In the genomic region with DNA sequence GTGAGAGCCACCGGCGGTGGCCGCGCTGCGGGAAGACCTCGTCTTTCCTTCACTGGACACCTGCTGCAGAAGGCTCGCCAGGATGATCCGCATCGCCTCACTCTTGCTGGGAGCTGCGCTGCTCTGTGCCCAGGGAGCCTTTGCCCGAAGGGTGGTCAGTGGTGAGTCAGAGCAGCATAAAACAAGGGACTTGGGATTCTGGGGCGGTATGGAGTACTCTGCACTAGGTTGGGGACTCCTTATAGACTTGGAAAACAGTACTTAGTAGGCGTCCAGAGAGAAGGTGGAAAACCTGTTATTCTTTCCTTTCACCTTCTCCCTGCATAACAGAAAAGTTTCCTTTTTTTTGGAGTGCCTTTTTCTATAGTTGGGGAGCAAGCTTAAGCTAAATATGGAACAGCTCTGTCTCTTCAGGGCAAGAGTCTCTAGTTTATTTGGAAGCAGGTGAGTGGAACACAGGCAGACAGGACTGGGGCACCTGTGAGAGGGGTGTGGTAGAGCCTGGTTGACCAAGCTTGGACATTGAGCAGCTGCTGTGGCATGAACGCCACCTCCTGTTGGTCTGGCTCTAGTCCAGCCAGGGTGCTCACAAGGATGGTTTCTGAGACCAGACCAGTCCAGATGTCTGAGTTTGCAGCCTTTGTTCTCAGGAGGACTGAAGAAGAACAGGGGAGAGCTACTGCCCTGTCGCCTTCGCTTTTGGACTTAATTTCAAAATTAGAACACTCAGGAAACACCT, we compare ENCODE assay signal across 9 mouse cellular contexts. TPM values are rescaled to one million over a fixed set of nuclear protein-coding genes. Genes with fewer than 3 reads are reported as not detected.
DNase-seq lines count a peak whose midpoint lies in the region; ATAC-seq and TF ChIP-seq lines count a peak whose summit lies in the region.
"Had no signal": no experiment of that assay in that cellular context is flagged by ENCODE, and none has a peak within 500 bp of the region (broad histone marks: within the 10 kb centered on the region; RNA-seq: fewer than 3 reads in every experiment).

No protein-coding gene starts in this region.

- no peak overlapping the region for H3K27ac ChIP-seq in lung, postnatal 0 days (ENCODE audit: low read length)
- H3K27ac ChIP-seq in liver, embryonic 12.5 days: no peak overlapping the region
- no peak overlapping the region for H3K27ac ChIP-seq in stomach, embryonic 16.5 days (ENCODE audit: low read length)

- TF ChIP-seq CTCF in lung, postnatal 0 days (IDR thresholded peaks at IDR 0.05): no peak

- no peak overlapping the region for H3K9ac ChIP-seq in lung, postnatal 0 days (replicated peaks; ENCODE audit: low read depth)
- H3K9ac ChIP-seq in liver, embryonic 12.5 days: no peak overlapping the region
- H3K9ac ChIP-seq in stomach, embryonic 16.5 days (ENCODE audit: low read length): peak overlapping the region; percentile 67

- 10% methylated on average over 16 of the region's 16 CpGs for WGBS in lung, postnatal 0 days
- WGBS in liver, embryonic 12.5 days (ENCODE audit: insufficient replicate concordance): 14% methylated on average over 16 of the region's 16 CpGs
- WGBS in stomach, embryonic 16.5 days: 10% methylated on average over 16 of the region's 16 CpGs

- peaks cover 3% of the 10 kb centered on the region; the same call in 1 of the 2 replicates for H3K4me1 ChIP-seq in lung, postnatal 0 days (ENCODE audit: insufficient read depth, low read depth, low read length)
- H3K4me1 ChIP-seq in liver, embryonic 12.5 days: no peaks in the 10 kb centered on the region
- H3K4me1 ChIP-seq in stomach, embryonic 16.5 days (ENCODE audit: control insufficient read depth, insufficient read depth, low read length): 0 out of 2 replicates have a peak, but pooled peaks cover 2% of the 10 kb centered on the region

- ATAC-seq in lung, postnatal 0 days: peak; percentile 37; the same call in 1 of the 2 replicates
- no peak for ATAC-seq in liver, embryonic 12.5 days
- ATAC-seq in stomach, embryonic 16.5 days (ENCODE audit: insufficient read depth, low FRiP score): peak; percentile 47

- H3K36me3 ChIP-seq in lung, postnatal 0 days (ENCODE audit: insufficient read depth, low read length): no peaks in the 10 kb centered on the region
- H3K36me3 ChIP-seq in liver, embryonic 12.5 days: no peaks in the 10 kb centered on the region
- H3K36me3 ChIP-seq in stomach, embryonic 16.5 days (ENCODE audit: control insufficient read depth, insufficient read depth, low read length): no peaks in the 10 kb centered on the region

- peak overlapping the region; percentile 27 for H3K4me3 ChIP-seq in lung, postnatal 0 days (ENCODE audit: low read depth, low read length)
- peak overlapping the region; percentile 11; the same call in 1 of the 2 replicates for H3K4me3 ChIP-seq in liver, embryonic 12.5 days
- H3K4me3 ChIP-seq in stomach, embryonic 16.5 days (replicated peaks; ENCODE audit: low read length): peak overlapping the region; percentile 55

- H3K9me3 ChIP-seq in lung, postnatal 0 days (ENCODE audit: low read length): no peaks in the 10 kb centered on the region
- H3K9me3 ChIP-seq in liver, embryonic 12.5 days (replicated peaks): no peaks in the 10 kb centered on the region
- no peaks in the 10 kb centered on the region for H3K9me3 ChIP-seq in stomach, embryonic 16.5 days (replicated peaks; ENCODE audit: control insufficient read depth, low read length)

- H3K27me3 ChIP-seq in lung, postnatal 0 days (replicated peaks; ENCODE audit: insufficient read depth, low read length): no peaks in the 10 kb centered on the region
- peaks cover 6% of the 10 kb centered on the region; the same call in 1 of the 2 replicates for H3K27me3 ChIP-seq in liver, embryonic 12.5 days (replicated peaks)
- H3K27me3 ChIP-seq in stomach, embryonic 16.5 days (ENCODE audit: control insufficient read depth, insufficient read depth, low read length): no peaks in the 10 kb centered on the region

- H3K4me2 ChIP-seq in lung, postnatal 0 days (replicated peaks; ENCODE audit: low read depth, low read length): peak overlapping the region; percentile 58
- H3K4me2 ChIP-seq in liver, embryonic 12.5 days: peak overlapping the region; percentile 53
- H3K4me2 ChIP-seq in stomach, embryonic 16.5 days (ENCODE audit: low read depth, low read length): peak overlapping the region; percentile 87

- TF ChIP-seq EP300 in lung, postnatal 0 days (IDR thresholded peaks at IDR 0.05): no peak

- DNase-seq in cerebellum, postnatal 10 days: peak; percentile 37 to 45
- no peak for DNase-seq in cerebellum, adult 11 months
- DNase-seq in lung, postnatal 0 days (ENCODE audit: low spot score): no peak
- DNase-seq in lung, postnatal 36 days: no peak
- DNase-seq in frontal cortex, adult 2 months (ENCODE audit: extremely low spot score in 1 of 2, low spot score in 1 of 2): no peak
- no peak for DNase-seq in left cerebral cortex, adult 9 months (ENCODE audit: low spot score in 2 of 2)
- DNase-seq: B cell, adult 2 months had no signal

RNA-seq across cellular contexts. Expression of a gene that starts 0.7 kb away (rescaled TPM):
- polyA plus RNA-seq in lung, postnatal 0 days (2015; fragmentation: Nextera tagmentation; extraction: Ambion mirVana): 1.4 and 2.6 TPM in 2 replicates
- 0.18 and 0.44 TPM in 2 replicates for polyA plus RNA-seq in liver, embryonic 12.5 days (2016; fragmentation: Nextera tagmentation; extraction: Ambion mirVana)
- 19.4 and 20.9 TPM in 2 replicates for polyA plus RNA-seq in stomach, embryonic 16.5 days (2015; fragmentation: Nextera tagmentation; extraction: Ambion mirVana)
- polyA plus RNA-seq in frontal cortex, adult 2 months (2012; rRNA removed): 0.65 and 0.76 TPM in 2 replicates

Comparison
In these comparisons a context has a peak if more than half of its experiments do, and no peak if none do; other contexts are left out.
1. DNase-seq: peak in cerebellum, postnatal 10 days (2 of 2); none in cerebellum, adult 11 months (single experiment), lung, postnatal 0 days (single experiment), lung, postnatal 36 days (single experiment), frontal cortex, adult 2 months (0 of 2) and left cerebral cortex, adult 9 months (0 of 2).
2. Peak in every context shown above with its lines, with median percentiles within 50 percentile points of each other: H3K4me2 ChIP-seq and H3K4me3 ChIP-seq.